Mouse (Mus musculus) heart, postnatal 0 days (tissue): Measurements from ENCODE around the gene Gpr132.

Source experiments
- CTCF ChIP-seq: IDR thresholded peaks from 2 replicates; pipeline ENCODE4 v1.5.1; 2016; ENCODE audit warnings: antibody characterized with exemption, control low read depth, low read depth
- EP300 ChIP-seq: IDR thresholded peaks from 2 replicates; pipeline ENCODE4 v1.6.1; 2016; ENCODE audit warnings: antibody characterized with exemption, low read depth

GRCm38 (mm10) chr12:112898351-112898750 lies 30.3 kb upstream of the Gpr132 start:
- TF ChIP-seq CTCF (no peak), EP300 (no peak)
